Mouse (Mus musculus): Measurements from ENCODE around the gene Gm20498. TPM values are rescaled to one million over a fixed set of nuclear protein-coding genes. Genes with fewer than 3 reads are reported as not detected.
"Not testable (repeated sequence)": the region's sequence is repeated elsewhere in the genome, so short reads cannot be mapped to it uniquely, and the experiment has no call there.

Gm20498 gene
- polyA plus RNA-seq, 1 experiment, result 32.0 TPM

DNA sequence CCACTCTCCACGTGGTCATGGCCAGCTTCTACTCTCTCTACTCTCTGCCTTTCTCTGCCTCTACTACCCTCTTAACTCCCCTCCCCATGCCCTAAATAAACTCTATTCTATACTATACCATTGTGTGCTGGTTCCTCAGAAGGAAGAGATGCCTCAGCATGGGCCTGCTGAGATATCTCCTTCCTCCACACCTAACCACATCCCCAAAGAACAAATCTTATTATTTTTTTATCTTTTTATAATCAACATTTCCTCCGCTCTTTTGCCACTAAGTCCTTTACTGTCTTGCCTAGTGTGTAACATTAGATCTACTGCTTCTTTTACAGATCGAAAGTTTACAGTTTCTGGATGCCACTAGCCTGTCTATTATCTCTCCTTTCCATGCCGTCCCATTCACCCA lies 14.5 kb upstream of the Gm20498 start:
- Histone ChIP-seq H3ac (ENCODE audit: control insufficient read depth, insufficient read length) (no peak overlapping the region), H3K27me3 (ENCODE audit: control insufficient read depth, insufficient read depth, insufficient read length) (no peaks in the 10 kb centered on the region), H3K4me2 (ENCODE audit: low read depth) (no peak overlapping the region), H3K79me2 (ENCODE audit: control insufficient read depth, insufficient read depth) (no peaks in the 10 kb centered on the region), H3K4me3 (no peak overlapping the region), H3K36me3 (ENCODE audit: control insufficient read depth, insufficient read depth) (no peaks in the 10 kb centered on the region)
- no peak for TF ChIP-seq TCF3 (IDR thresholded peaks at IDR 0.05; ENCODE audit: insufficient read length, low read depth)
- no peak for TF ChIP-seq POLR2A (IDR thresholded peaks at IDR 0.05; ENCODE audit: insufficient read length, low read depth)

- TF ChIP-seq MYOG (IDR thresholded peaks at IDR 0.05; ENCODE audit: control insufficient read depth in 1 of 3, insufficient read depth in 1 of 3, insufficient read length in 2 of 3, low read depth in 2 of 3) (no peak), MAX (IDR thresholded peaks at IDR 0.05; ENCODE audit: low read depth) (no peak), TCF3 (IDR thresholded peaks at IDR 0.05; ENCODE audit: insufficient read length, low read depth) (no peak), USF1 (IDR thresholded peaks at IDR 0.05; ENCODE audit: low read depth) (no peak), MYOD1 (IDR thresholded peaks at IDR 0.05; ENCODE audit: control insufficient read depth in 1 of 3, insufficient read length in 2 of 3, low read depth in 2 of 3) (no peak), POLR2AphosphoS2 (IDR thresholded peaks at IDR 0.05; ENCODE audit: insufficient read length, low read depth) (no peak)
- Histone ChIP-seq H3K4me2 (ENCODE audit: low read depth) (peak overlapping the region; percentile 86), H3K36me3 (ENCODE audit: control insufficient read depth, insufficient read depth) (no peaks in the 10 kb centered on the region), H3ac (ENCODE audit: control insufficient read depth, insufficient read length) (peak overlapping the region; percentile 10), H3K4me3 (peak overlapping the region; percentile 96), H3K79me2 (ENCODE audit: control insufficient read depth, insufficient read depth) (peaks cover 40% of the 10 kb centered on the region), H3K27me3 (ENCODE audit: control insufficient read depth, insufficient read depth, insufficient read length) (no peaks in the 10 kb centered on the region)
Observed at GRCm38 (mm10) chr12:81533029-81533419, 319 bp upstream of the Gm20498 start.

GRCm38 (mm10) chr12:81530587-81530986 lies 2.1 kb downstream of the Gm20498 start:
- not testable (repeated sequence) for H3K36me3 ChIP-seq (ENCODE audit: control insufficient read depth, insufficient read depth); H3ac ChIP-seq (ENCODE audit: control insufficient read depth, insufficient read length); H3K4me3 ChIP-seq; H3K27me3 ChIP-seq (ENCODE audit: control insufficient read depth, insufficient read depth, insufficient read length); H3K4me2 ChIP-seq (ENCODE audit: low read depth)
- peaks cover 53% of the 10 kb centered on the region for H3K79me2 ChIP-seq (ENCODE audit: control insufficient read depth, insufficient read depth)

GRCm38 (mm10) chr12:81496906-81497305 lies 35.8 kb downstream of the Gm20498 start:
- not testable (repeated sequence) for H3K4me2 ChIP-seq (ENCODE audit: low read depth); H3K79me2 ChIP-seq (ENCODE audit: control insufficient read depth, insufficient read depth); H3K36me3 ChIP-seq (ENCODE audit: control insufficient read depth, insufficient read depth); H3K27me3 ChIP-seq (ENCODE audit: control insufficient read depth, insufficient read depth, insufficient read length); H3ac ChIP-seq (ENCODE audit: control insufficient read depth, insufficient read length); H3K4me3 ChIP-seq

DNA sequence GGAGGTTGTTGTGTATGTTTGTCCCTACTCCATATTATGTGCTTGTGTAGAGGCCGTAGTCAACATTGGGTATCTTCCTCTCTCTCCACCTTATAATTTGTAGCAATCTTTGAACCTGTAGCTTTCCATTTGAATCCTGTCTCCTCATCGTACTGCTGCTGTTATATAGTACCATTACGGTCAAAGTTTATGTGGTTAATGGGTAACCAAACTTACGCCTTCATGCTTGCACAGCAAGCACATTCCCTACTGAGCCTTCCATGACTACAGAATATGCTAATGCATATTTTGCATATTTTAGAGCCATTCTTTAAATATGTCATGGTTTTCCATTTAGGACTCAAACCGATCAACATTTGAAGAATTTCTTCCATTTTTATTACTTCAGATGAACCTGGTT lies 42.2 kb downstream of the Gm20498 start:
- Histone ChIP-seq H3K4me3 (no peak overlapping the region), H3ac (ENCODE audit: control insufficient read depth, insufficient read length) (no peak overlapping the region), H3K79me2 (ENCODE audit: control insufficient read depth, insufficient read depth) (no peaks in the 10 kb centered on the region), H3K27me3 (ENCODE audit: control insufficient read depth, insufficient read depth, insufficient read length) (no peaks in the 10 kb centered on the region), H3K36me3 (ENCODE audit: control insufficient read depth, insufficient read depth) (no peaks in the 10 kb centered on the region), H3K4me2 (ENCODE audit: low read depth) (no peak overlapping the region)
- TF ChIP-seq MAX (IDR thresholded peaks at IDR 0.05; ENCODE audit: low read depth) (no peak), POLR2AphosphoS2 (IDR thresholded peaks at IDR 0.05; ENCODE audit: insufficient read length, low read depth) (no peak), USF1 (IDR thresholded peaks at IDR 0.05; ENCODE audit: low read depth) (no peak), MYOD1 (IDR thresholded peaks at IDR 0.05; ENCODE audit: control insufficient read depth in 1 of 3, insufficient read length in 2 of 3, low read depth in 2 of 3) (no peak), MYOG (IDR thresholded peaks at IDR 0.05; ENCODE audit: control insufficient read depth in 1 of 3, insufficient read depth in 1 of 3, insufficient read length in 2 of 3, low read depth in 2 of 3) (no peak), SRF (IDR thresholded peaks at IDR 0.05; ENCODE audit: control insufficient read depth, insufficient read length, low read depth) (no peak), E2F4 (IDR thresholded peaks at IDR 0.05; ENCODE audit: insufficient read depth) (no peak), REST (IDR thresholded peaks at IDR 0.05; ENCODE audit: insufficient read depth, insufficient read length) (no peak), CEBPB (IDR thresholded peaks at IDR 0.05; ENCODE audit: insufficient read depth, poor library complexity, severe bottlenecking) (no peak), TCF12 (IDR thresholded peaks at IDR 0.05; ENCODE audit: insufficient read depth, poor library complexity, severe bottlenecking) (no peak), TCF3 (IDR thresholded peaks at IDR 0.05; ENCODE audit: insufficient read length, low read depth) (no peak), POLR2A (IDR thresholded peaks at IDR 0.05; ENCODE audit: insufficient read length, low read depth) (no peak)

- peak overlapping the region; percentile 67 for H3ac ChIP-seq (ENCODE audit: control insufficient read depth, insufficient read length)
- no peak for TF ChIP-seq TCF12 (IDR thresholded peaks at IDR 0.05; ENCODE audit: insufficient read depth, poor library complexity, severe bottlenecking)
- no peak for TF ChIP-seq TCF3 (IDR thresholded peaks at IDR 0.05; ENCODE audit: insufficient read length, low read depth)
- TF ChIP-seq MYOG (IDR thresholded peaks at IDR 0.05; ENCODE audit: control insufficient read depth in 1 of 3, insufficient read depth in 1 of 3, insufficient read length in 2 of 3, low read depth in 2 of 3), result no peak
- no peak for TF ChIP-seq REST (IDR thresholded peaks at IDR 0.05; ENCODE audit: insufficient read depth, insufficient read length)
- no peak for TF ChIP-seq E2F4 (IDR thresholded peaks at IDR 0.05; ENCODE audit: insufficient read depth)
- no peak for TF ChIP-seq SRF (IDR thresholded peaks at IDR 0.05; ENCODE audit: control insufficient read depth, insufficient read length, low read depth)
- no peak for TF ChIP-seq CEBPB (IDR thresholded peaks at IDR 0.05; ENCODE audit: insufficient read depth, poor library complexity, severe bottlenecking)
- no peak for TF ChIP-seq MYOD1 (IDR thresholded peaks at IDR 0.05; ENCODE audit: control insufficient read depth in 1 of 3, insufficient read length in 2 of 3, low read depth in 2 of 3)
- no peak for TF ChIP-seq POLR2A (IDR thresholded peaks at IDR 0.05; ENCODE audit: insufficient read length, low read depth)
- TF ChIP-seq USF1 (IDR thresholded peaks at IDR 0.05; ENCODE audit: low read depth), result no peak
- no peaks in the 10 kb centered on the region for H3K36me3 ChIP-seq (ENCODE audit: control insufficient read depth, insufficient read depth)
- peaks cover 30% of the 10 kb centered on the region for H3K79me2 ChIP-seq (ENCODE audit: control insufficient read depth, insufficient read depth)
- H3K4me3 ChIP-seq, result peak overlapping the region; percentile 72
- H3K27me3 ChIP-seq (ENCODE audit: control insufficient read depth, insufficient read depth, insufficient read length), result no peaks in the 10 kb centered on the region
- peak overlapping the region; percentile 57 for H3K4me2 ChIP-seq (ENCODE audit: low read depth)
Observed at GRCm38 (mm10) chr12:81485311-81485710, 47.4 kb downstream of the Gm20498 start.

All from myocyte (in vitro differentiated cells).